Mouse (Mus musculus) bone marrow, adult 2 months (tissue): ENCODE measurements at regions not wholly inside any gene's neighbourhood (a gene's known extent, or its start where the extent isn't known, plus 50 kb on each side); places are given as distances from the start of the nearest gene placed in this dataset.

Experiments used
- CTCF ChIP-seq: fragments of 200-500 bp; IDR thresholded peaks from 2 replicates; pipeline ENCODE4 v1.5.1; 2011; ENCODE audit warnings: low read length, control low read depth; ENCODE audit not compliant: control insufficient read depth, insufficient read depth
- POLR2A ChIP-seq: fragments of 200-500 bp; IDR thresholded peaks from 2 replicates; pipeline ENCODE4 v1.6.1; 2011; ENCODE audit warnings: low read depth, mild to moderate bottlenecking, control low read depth, low read length, borderline replicate concordance; ENCODE audit not compliant: control insufficient read depth

GRCm38 (mm10) chr2:169154881-169155280, 199.5 kb upstream of the Zfp64 start:
- no peak for TF ChIP-seq CTCF
- TF ChIP-seq POLR2A: no peak
